Mouse (Mus musculus): ENCODE measurements around the gene Unc93b1. TPM values are rescaled to one million over a fixed set of nuclear protein-coding genes. Genes with fewer than 3 reads are reported as not detected.
"Not testable (repeated sequence)": the region's sequence is repeated elsewhere in the genome, so short reads cannot be mapped to it uniquely, and the experiment has no call there.

The Unc93b1 gene
- polyA plus RNA-seq, 1 experiment: 6.6 TPM

DNA sequence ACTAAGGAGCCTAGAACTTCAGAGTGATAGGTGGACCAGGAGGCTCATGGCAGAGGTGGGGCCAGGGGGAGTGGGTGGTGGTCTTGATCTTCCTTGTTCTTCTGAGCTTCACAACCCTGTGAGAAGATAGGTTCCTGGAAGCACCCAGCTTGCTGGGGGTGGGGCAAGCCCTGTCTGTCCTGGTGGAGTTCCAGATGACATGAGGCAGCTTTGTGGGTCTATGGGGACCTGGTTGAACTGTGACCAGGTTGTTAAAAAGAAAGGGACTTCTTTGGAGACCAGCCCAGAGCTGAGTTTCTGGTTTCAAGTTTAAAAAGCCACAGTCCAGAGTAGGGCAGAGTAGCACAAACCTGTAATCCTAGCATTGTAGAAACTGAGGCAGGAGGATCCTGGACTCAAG is 24.0 kb downstream of the Unc93b1 start:
- H3K4me1 ChIP-seq (ENCODE audit: control insufficient read depth, insufficient read depth, low read length): no peaks in the 10 kb centered on the region
- no peaks in the 10 kb centered on the region for H3K36me3 ChIP-seq (ENCODE audit: control insufficient read depth, insufficient read depth, low read length)
- H3K27ac ChIP-seq (ENCODE audit: control insufficient read depth, insufficient read depth, low read depth, low read length): no peak overlapping the region
- no peaks in the 10 kb centered on the region for H3K27me3 ChIP-seq (ENCODE audit: control insufficient read depth, insufficient read depth, low read length)
- no peak overlapping the region for H3K4me3 ChIP-seq (ENCODE audit: control insufficient read depth, low read depth, low read length)
- TF ChIP-seq CTCF (IDR thresholded peaks at IDR 0.05; ENCODE audit: control insufficient read depth, insufficient read depth, insufficient replicate concordance, low read depth, low read length) (no peak), POLR2A (IDR thresholded peaks at IDR 0.05; ENCODE audit: control insufficient read depth, low read depth, low read length) (no peak)

DNA sequence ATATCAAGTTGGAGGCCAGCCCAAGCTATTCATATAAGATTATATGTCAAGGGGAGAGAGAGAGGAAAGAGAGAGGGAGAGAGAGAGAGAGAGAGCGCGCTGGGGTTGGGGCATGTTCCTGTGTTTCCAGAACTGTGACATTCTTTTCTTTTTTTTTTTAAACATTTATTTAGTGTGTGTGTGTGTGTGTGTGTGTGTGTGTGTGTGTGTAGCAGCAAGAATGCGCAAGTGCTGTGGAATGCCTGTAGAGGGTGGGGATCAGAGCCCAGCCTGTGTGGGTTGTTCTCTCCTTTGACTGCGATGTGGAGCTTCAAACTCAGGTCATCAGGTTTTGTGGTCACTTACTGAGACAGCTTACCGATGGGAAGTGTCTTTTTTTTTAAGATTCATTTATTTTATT is 25.2 kb downstream of the Unc93b1 start:
- no peaks in the 10 kb centered on the region for H3K4me1 ChIP-seq (ENCODE audit: control insufficient read depth, insufficient read depth, low read length)
- TF ChIP-seq POLR2A (IDR thresholded peaks at IDR 0.05; ENCODE audit: control insufficient read depth, low read depth, low read length) (no peak), CTCF (IDR thresholded peaks at IDR 0.05; ENCODE audit: control insufficient read depth, insufficient read depth, insufficient replicate concordance, low read depth, low read length) (no peak)

DNA sequence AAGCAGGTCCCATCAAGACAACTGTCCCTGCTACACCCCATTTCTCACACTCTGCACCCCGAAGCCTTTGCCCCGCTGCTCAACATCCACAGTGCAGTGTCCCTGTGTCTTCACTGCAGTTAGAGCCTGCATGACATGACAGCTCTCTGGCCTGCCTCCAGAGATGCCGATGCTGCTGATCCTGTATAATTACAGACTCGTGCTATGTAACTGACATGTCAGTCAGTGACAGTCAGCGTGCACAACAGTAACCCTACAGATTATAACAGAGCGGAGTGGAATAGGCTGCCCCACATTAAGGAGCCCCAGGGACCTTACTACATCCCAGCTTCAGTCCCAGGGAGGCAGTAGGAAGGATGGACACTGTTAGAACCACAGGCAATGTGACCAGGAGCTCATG is 26.8 kb downstream of the Unc93b1 start:
- H3K27me3 ChIP-seq (ENCODE audit: control insufficient read depth, insufficient read depth, low read length); H3K4me3 ChIP-seq (ENCODE audit: control insufficient read depth, low read depth, low read length); H3K36me3 ChIP-seq (ENCODE audit: control insufficient read depth, insufficient read depth, low read length); H3K27ac ChIP-seq (ENCODE audit: control insufficient read depth, insufficient read depth, low read depth, low read length); H3K4me1 ChIP-seq (ENCODE audit: control insufficient read depth, insufficient read depth, low read length): not testable (repeated sequence)

More for the DNA sequence above, 25.2 kb downstream of the Unc93b1 start:
- Histone ChIP-seq H3K27me3 (ENCODE audit: control insufficient read depth, insufficient read depth, low read length) (no peaks in the 10 kb centered on the region), H3K27ac (ENCODE audit: control insufficient read depth, insufficient read depth, low read depth, low read length) (no peak overlapping the region), H3K36me3 (ENCODE audit: control insufficient read depth, insufficient read depth, low read length) (no peaks in the 10 kb centered on the region), H3K4me3 (ENCODE audit: control insufficient read depth, low read depth, low read length) (no peak overlapping the region)

DNA sequence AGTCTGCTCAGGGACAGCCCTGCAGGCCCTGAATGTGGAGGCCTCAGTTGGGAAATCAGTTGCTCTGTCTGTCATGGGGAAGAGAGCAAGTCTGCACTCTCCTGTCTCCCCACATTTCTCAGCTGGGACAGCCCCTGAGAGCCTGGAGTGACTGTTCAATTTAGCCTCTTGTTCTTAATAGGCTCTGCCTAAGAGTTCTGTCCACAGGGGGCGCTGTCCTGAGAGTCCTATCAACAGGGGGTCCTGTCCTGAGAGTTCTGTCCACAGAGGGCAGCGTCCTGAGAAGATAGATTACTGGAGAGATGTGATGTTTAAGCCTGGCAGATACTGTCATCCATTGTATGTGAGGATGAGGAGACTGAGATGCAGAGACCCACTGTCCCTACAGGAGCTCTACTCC is 27.5 kb downstream of the Unc93b1 start:
- H3K36me3 ChIP-seq (ENCODE audit: control insufficient read depth, insufficient read depth, low read length): no peaks in the 10 kb centered on the region
- H3K4me3 ChIP-seq (ENCODE audit: control insufficient read depth, low read depth, low read length): no peak overlapping the region
- TF ChIP-seq CTCF (IDR thresholded peaks at IDR 0.05; ENCODE audit: control insufficient read depth, insufficient read depth, insufficient replicate concordance, low read depth, low read length) (peak; percentile 15; the same call in 1 of the 2 replicates), POLR2A (IDR thresholded peaks at IDR 0.05; ENCODE audit: control insufficient read depth, low read depth, low read length) (no peak)
- H3K4me1 ChIP-seq (ENCODE audit: control insufficient read depth, insufficient read depth, low read length): no peaks in the 10 kb centered on the region
- no peak overlapping the region for H3K27ac ChIP-seq (ENCODE audit: control insufficient read depth, insufficient read depth, low read depth, low read length)
- H3K27me3 ChIP-seq (ENCODE audit: control insufficient read depth, insufficient read depth, low read length): no peaks in the 10 kb centered on the region

- H3K27me3 ChIP-seq (ENCODE audit: control insufficient read depth, insufficient read depth, low read length): no peaks in the 10 kb centered on the region
- H3K36me3 ChIP-seq (ENCODE audit: control insufficient read depth, insufficient read depth, low read length): no peaks in the 10 kb centered on the region
- H3K27ac ChIP-seq (ENCODE audit: control insufficient read depth, insufficient read depth, low read depth, low read length): no peak overlapping the region
- no peaks in the 10 kb centered on the region for H3K4me1 ChIP-seq (ENCODE audit: control insufficient read depth, insufficient read depth, low read length)
- TF ChIP-seq POLR2A (IDR thresholded peaks at IDR 0.05; ENCODE audit: control insufficient read depth, low read depth, low read length): no peak
- TF ChIP-seq CTCF (IDR thresholded peaks at IDR 0.05; ENCODE audit: control insufficient read depth, insufficient read depth, insufficient replicate concordance, low read depth, low read length): no peak
- H3K4me3 ChIP-seq (ENCODE audit: control insufficient read depth, low read depth, low read length): no peak overlapping the region
Observed at GRCm38 (mm10) chr19:3964030-3964429, 29.0 kb downstream of the Unc93b1 start.

DNA sequence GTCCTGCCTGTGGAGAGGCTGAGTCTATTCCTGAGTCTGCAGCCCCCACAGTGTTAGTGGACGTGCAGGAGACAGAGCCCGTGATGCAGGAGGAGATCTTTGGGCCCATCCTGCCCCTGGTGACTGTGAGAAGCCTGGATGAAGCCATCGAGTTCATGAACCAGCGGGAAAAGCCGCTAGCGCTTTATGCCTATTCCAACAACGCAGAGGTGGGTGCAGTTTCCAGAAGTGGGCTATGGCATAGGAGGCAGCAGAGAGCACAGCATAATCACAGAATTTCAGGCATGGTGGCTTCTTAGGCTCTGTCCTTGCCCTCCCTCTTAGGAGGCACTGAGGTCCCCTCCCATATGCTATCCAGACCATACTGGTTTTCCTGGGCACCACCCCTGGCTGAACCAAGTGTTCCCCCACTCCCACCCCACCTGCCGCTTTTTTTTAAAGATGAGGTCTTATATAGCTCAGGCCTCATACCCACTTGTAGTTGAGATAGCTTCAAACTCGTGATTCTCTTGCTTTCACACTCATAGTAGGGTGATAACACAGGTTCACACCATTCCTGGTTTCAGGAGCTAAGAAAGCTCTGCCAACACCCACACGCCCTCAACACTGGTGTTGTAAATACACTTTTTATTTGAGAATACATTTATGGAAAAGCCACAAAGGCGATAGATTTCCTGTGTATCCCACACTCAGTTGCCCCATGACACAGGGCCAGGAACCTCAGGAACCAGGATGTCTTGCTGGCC is 31.5 kb downstream of the Unc93b1 start:
- TF ChIP-seq POLR2A (IDR thresholded peaks at IDR 0.05; ENCODE audit: control insufficient read depth, low read depth, low read length) (no peak), CTCF (IDR thresholded peaks at IDR 0.05; ENCODE audit: control insufficient read depth, insufficient read depth, insufficient replicate concordance, low read depth, low read length) (no peak)
- no peaks in the 10 kb centered on the region for H3K36me3 ChIP-seq (ENCODE audit: control insufficient read depth, insufficient read depth, low read length)

GRCm38 (mm10) chr19:3967258-3967657 is 32.3 kb downstream of the Unc93b1 start:
- Histone ChIP-seq H3K27ac (ENCODE audit: control insufficient read depth, insufficient read depth, low read depth, low read length) (no peak overlapping the region), H3K36me3 (ENCODE audit: control insufficient read depth, insufficient read depth, low read length) (no peaks in the 10 kb centered on the region), H3K4me3 (ENCODE audit: control insufficient read depth, low read depth, low read length) (no peak overlapping the region), H3K27me3 (ENCODE audit: control insufficient read depth, insufficient read depth, low read length) (no peaks in the 10 kb centered on the region), H3K4me1 (ENCODE audit: control insufficient read depth, insufficient read depth, low read length) (no peaks in the 10 kb centered on the region)
- TF ChIP-seq CTCF (IDR thresholded peaks at IDR 0.05; ENCODE audit: control insufficient read depth, insufficient read depth, insufficient replicate concordance, low read depth, low read length) (no peak), POLR2A (IDR thresholded peaks at IDR 0.05; ENCODE audit: control insufficient read depth, low read depth, low read length) (no peak)

More for the DNA sequence above, 31.5 kb downstream of the Unc93b1 start:
- peak overlapping the region; percentile 46; the same call in 1 of the 2 replicates for H3K4me3 ChIP-seq (ENCODE audit: control insufficient read depth, low read depth, low read length)
- H3K27ac ChIP-seq (ENCODE audit: control insufficient read depth, insufficient read depth, low read depth, low read length): no peak overlapping the region
- no peaks in the 10 kb centered on the region for H3K4me1 ChIP-seq (ENCODE audit: control insufficient read depth, insufficient read depth, low read length)
- no peaks in the 10 kb centered on the region for H3K27me3 ChIP-seq (ENCODE audit: control insufficient read depth, insufficient read depth, low read length)

Measured in testis, adult 2 months (tissue).